Mouse (Mus musculus) brain, embryonic 14.5 days (tissue): ENCODE measurements at regions not wholly inside any gene's neighbourhood (a gene's known extent, or its start where the extent isn't known, plus 50 kb on each side); places are given as distances from the start of the nearest gene placed in this dataset.

Experiments used
- CTCF ChIP-seq: fragments of 200-500 bp; IDR thresholded peaks from 2 replicates; pipeline ENCODE4 v1.5.1; 2012; ENCODE audit warnings: inconsistent platforms, mild to moderate bottlenecking, moderate library complexity, borderline replicate concordance; ENCODE audit not compliant: insufficient read depth, insufficient read length; ENCODE audit errors: extremely low read depth
- POLR2A ChIP-seq: fragments of 200-500 bp; IDR thresholded peaks from 2 replicates; pipeline ENCODE4 v1.6.1; 2012; ENCODE audit warnings: mild to moderate bottlenecking, inconsistent platforms, borderline replicate concordance; ENCODE audit not compliant: poor library complexity, insufficient read depth, insufficient read length, severe bottlenecking; ENCODE audit errors: extremely low read depth

DNA sequence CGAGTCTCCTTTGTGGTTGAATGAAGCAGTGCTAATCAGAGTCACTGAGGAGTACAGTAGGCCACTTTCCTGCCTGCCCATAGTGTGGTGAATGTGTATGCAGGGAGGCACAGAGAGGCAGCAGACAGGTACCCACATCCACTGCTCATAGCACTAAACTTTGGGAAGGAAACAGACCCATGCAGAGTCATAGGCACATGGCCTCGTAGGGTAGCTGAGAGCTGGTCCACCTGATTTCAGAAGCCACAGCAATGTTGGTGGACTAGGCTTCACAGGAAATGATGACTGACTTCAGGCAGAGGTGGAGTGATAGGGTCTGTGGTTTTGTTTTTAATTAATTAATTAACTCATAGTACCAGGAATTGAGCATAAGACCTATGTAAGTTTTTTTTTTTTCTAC, 170.1 kb upstream of the Eef2kmt start:
- no peak for TF ChIP-seq CTCF
- no peak for TF ChIP-seq POLR2A
